Mouse (Mus musculus): Measurements from ENCODE around the gene Hoxa3. TPM values are rescaled to one million over a fixed set of nuclear protein-coding genes. Genes with fewer than 3 reads are reported as not detected.

The Hoxa3 gene
- polyA plus RNA-seq, 1 experiment from 2014 or later, result not detected

DNA sequence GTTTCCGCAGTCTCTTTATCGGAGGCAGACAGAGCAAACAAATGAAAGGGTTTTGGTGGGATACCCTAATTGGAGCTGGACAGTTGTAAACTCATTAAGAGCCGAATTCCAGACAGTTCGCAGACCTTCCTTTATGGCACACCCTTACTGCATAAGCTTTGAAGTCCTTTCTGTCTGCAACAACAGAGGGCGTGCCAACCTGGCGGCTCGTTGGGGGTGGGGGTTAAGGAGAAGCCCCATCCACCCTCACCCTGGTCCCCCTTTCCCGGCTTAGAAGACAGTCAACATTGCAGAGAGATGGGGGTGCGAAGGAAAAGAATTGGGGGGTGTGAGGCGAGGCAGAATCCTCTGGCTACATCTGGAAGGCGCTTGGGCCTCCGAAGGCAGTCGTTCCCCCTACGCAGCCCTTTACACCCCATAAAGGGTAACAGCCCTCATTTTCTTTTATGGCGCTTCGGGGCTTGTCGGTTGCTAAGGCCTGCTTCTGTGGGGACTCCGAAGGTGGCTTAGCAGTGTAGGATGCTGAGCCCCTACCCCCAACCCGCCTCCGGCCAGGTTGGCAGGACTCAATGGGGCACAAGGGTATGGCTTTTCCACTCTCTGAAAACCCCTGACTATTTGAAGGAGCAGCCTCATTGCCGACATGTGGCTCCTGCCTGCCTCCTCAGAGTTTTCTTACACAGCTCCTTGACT lies 9.0 kb upstream of the Hoxa3 start:
- H3K27me3 ChIP-seq (replicated peaks; ENCODE audit: control insufficient read depth, insufficient read depth, low read length), result peaks cover 100% of the 10 kb centered on the region
- no peaks in the 10 kb centered on the region for H3K36me3 ChIP-seq (ENCODE audit: control insufficient read depth, insufficient read depth, low read length)
- H3K9ac ChIP-seq (ENCODE audit: low read length), result no peak overlapping the region
- ATAC-seq, result 0 out of 2 replicates have a peak, but pooled peaks have one; percentile 15
- DNase-seq (ENCODE audit: low spot score), result no peak
- peak overlapping the region; percentile 68 for H3K4me2 ChIP-seq (ENCODE audit: low read length)
- no peak overlapping the region for H3K4me3 ChIP-seq (ENCODE audit: low read depth, low read length)
- peaks cover 6% of the 10 kb centered on the region for H3K4me1 ChIP-seq (ENCODE audit: control insufficient read depth, insufficient read depth, low read length)
- no peak overlapping the region for H3K27ac ChIP-seq (ENCODE audit: low read depth, low read length)
- H3K9me3 ChIP-seq (replicated peaks; ENCODE audit: control insufficient read depth, low read length), result no peaks in the 10 kb centered on the region
- 4% methylated on average over 21 of the region's 21 CpGs for WGBS

DNA sequence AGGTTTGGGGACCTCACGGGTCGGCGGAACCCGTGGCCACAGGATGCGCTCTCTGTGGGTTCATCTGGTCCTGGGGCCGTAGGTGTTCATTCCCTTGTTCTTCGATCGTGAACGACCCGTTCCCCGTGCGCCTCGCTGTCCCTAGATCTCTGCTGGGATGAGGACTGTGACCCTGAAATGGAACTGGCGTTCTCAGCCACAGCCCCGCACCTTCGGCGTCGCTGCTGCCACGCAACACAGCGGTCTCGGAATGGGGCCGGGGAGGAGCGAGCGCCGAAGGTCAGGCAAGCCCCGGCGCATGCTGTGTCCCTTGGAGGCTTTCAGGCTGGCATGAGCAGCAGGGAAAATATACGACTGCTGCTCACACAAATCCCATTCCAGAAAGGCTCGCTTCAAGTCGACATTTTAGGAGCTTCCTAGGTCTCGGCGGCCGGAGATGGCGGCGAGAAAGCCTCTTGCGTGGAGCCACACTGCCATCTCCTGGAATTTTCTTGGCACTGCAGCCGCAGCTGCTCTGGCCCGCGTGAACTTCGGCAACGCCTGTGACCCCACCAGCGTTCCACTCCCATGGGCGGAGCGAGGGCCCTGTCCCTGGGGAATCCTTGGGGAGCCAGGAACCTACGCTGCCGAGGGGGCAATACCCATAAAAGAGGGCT lies 8.3 kb upstream of the Hoxa3 start, which contains the start of gene Hoxa7:
TSS of gene Hoxa7 (minus strand) at position 518 of the 656 bp plus-strand sequence.
- Histone ChIP-seq H3K27me3 (replicated peaks; ENCODE audit: control insufficient read depth, insufficient read depth, low read length) (peaks cover 100% of the 10 kb centered on the region), H3K36me3 (ENCODE audit: control insufficient read depth, insufficient read depth, low read length) (no peaks in the 10 kb centered on the region), H3K27ac (ENCODE audit: low read depth, low read length) (no peak within 1 kb of the TSS), H3K4me3 (ENCODE audit: low read depth, low read length) (peak within 1 kb of the TSS; percentile 37), H3K4me1 (ENCODE audit: control insufficient read depth, insufficient read depth, low read length) (peaks cover 9% of the 10 kb centered on the region), H3K9me3 (replicated peaks; ENCODE audit: control insufficient read depth, low read length) (no peaks in the 10 kb centered on the region), H3K9ac (ENCODE audit: low read length) (peak within 1 kb of the TSS; percentile 41; the same call in 1 of the 2 replicates), H3K4me2 (ENCODE audit: low read length) (peak within 1 kb of the TSS; percentile 68)
- peak; percentile 64 for ATAC-seq
- DNase-seq (ENCODE audit: low spot score), result peak; percentile 87
- under 1% methylated on average over 46 of the region's 46 CpGs for WGBS

DNA sequence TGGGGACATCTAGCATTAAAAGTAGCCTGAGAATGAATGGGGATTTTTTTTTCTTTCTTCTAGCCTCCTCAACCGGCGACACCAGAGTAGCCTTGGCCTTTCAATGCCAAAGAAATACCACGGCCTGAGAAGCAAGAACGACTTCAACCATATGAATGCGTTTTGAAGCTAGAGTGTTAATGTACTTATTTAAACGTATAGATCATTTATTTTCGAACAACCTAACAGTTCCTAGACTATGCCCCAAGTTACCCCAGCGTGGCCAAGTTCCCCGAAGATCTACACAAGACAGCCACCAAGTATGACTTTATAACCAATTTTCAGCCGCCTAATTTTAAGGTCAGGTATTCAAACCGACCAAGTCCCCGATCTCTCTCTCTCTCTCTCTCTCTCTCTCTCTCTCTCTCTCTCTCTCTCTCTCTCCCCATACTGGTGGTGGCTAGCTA lies 7.8 kb upstream of the Hoxa3 start:
- Histone ChIP-seq H3K9ac (ENCODE audit: low read length) (no peak overlapping the region; the same call in 1 of the 2 replicates), H3K4me1 (ENCODE audit: control insufficient read depth, insufficient read depth, low read length) (peaks cover 9% of the 10 kb centered on the region), H3K27me3 (replicated peaks; ENCODE audit: control insufficient read depth, insufficient read depth, low read length) (peaks cover 100% of the 10 kb centered on the region), H3K4me3 (ENCODE audit: low read depth, low read length) (peak overlapping the region; percentile 37; the same call in 1 of the 2 replicates), H3K4me2 (ENCODE audit: low read length) (peak overlapping the region; percentile 68), H3K27ac (ENCODE audit: low read depth, low read length) (no peak overlapping the region), H3K36me3 (ENCODE audit: control insufficient read depth, insufficient read depth, low read length) (no peaks in the 10 kb centered on the region), H3K9me3 (replicated peaks; ENCODE audit: control insufficient read depth, low read length) (no peaks in the 10 kb centered on the region)
- 5% methylated on average over 12 of the region's 12 CpGs for WGBS
- ATAC-seq (no peak), DNase-seq (ENCODE audit: low spot score) (no peak)

DNA sequence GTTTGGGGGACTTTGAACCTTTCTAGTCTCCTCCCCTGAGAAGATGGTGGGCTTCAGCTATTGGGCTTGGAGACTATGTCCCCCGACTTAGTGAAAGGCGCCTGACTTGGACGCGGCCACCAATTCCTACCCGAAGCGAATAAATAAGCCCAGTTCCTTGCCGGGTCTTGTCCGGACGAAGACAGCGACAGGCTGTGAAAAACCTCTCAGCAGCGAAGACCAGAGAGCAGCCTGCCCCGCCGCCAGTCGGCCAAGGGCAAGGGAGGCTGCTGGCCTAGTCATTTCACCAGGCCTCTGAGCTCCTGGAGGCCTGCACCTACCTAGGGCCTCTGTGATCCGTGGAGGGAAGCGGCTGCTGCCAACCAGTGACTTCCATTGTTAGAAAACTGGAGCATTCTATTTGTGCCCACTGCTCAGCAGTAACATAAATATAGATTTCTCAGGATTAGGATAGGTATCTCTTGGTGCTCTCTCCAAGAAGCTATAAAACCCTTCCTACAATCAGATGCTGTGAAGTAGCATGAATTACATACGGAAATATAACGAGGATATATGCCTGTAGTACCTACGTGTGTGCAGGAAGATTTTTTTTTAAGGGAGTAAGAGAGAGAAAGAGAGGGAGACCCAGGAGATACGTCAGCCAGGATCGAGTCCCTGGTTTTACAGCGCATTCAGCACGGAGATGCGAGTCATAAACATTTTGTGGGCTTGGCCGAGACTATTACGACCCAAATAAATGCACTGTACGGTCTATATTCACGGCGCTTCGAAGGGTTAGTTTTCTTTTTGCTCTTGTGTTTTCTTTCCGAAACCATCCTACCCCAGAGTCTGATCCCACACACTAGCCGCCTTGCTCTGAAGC lies 7.1 kb upstream of the Hoxa3 start:
- H3K9me3 ChIP-seq (replicated peaks; ENCODE audit: control insufficient read depth, low read length), result no peaks in the 10 kb centered on the region
- no peak overlapping the region for H3K4me2 ChIP-seq (ENCODE audit: low read length)
- H3K4me1 ChIP-seq (ENCODE audit: control insufficient read depth, insufficient read depth, low read length), result peaks cover 9% of the 10 kb centered on the region
- no peak overlapping the region for H3K27ac ChIP-seq (ENCODE audit: low read depth, low read length)
- no peak overlapping the region for H3K4me3 ChIP-seq (ENCODE audit: low read depth, low read length)
- H3K9ac ChIP-seq (ENCODE audit: low read length), result no peak overlapping the region
- DNase-seq (ENCODE audit: low spot score), result no peak
- H3K36me3 ChIP-seq (ENCODE audit: control insufficient read depth, insufficient read depth, low read length), result no peaks in the 10 kb centered on the region
- no peak for ATAC-seq
- WGBS, result 9% methylated on average over 32 of the region's 32 CpGs
- peaks cover 100% of the 10 kb centered on the region for H3K27me3 ChIP-seq (replicated peaks; ENCODE audit: control insufficient read depth, insufficient read depth, low read length)

DNA sequence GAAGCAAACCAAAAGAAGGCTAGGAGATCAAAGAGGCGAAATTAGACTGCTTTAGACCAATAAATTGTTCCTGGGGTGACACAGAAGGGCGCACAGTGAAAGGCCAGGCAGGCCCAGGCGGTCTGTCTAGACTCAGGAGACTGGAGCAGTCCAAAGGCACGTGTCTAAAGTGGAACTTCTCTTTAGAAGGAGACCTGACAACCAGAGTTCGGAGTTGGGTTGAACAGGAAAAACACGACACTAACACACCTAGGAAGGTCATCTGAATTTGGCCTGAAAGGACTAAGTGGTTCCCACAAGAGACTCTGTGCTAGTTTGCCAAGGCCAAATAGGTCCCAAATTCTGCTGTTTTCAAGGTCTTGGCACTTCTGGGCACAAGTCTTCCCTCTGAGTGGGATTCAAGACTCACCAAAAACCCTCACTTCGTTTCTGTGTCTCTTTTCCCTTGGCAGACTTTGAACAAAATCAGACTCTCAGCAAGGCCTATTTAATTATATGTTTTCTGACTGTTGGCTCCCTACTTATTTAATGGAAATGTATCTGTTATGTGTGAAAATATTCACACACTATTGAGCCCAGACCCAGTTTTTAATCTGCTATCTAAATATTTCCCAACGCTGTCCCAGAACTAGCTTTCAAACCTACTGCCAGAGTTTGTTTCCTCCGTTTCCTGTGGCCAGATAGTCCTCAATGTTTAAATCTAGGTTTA lies 6.3 kb upstream of the Hoxa3 start:
- 16% methylated on average over 9 of the region's 9 CpGs for WGBS
- H3K4me1 ChIP-seq (ENCODE audit: control insufficient read depth, insufficient read depth, low read length), result peaks cover 9% of the 10 kb centered on the region
- no peak overlapping the region for H3K4me3 ChIP-seq (ENCODE audit: low read depth, low read length)
- H3K36me3 ChIP-seq (ENCODE audit: control insufficient read depth, insufficient read depth, low read length), result no peaks in the 10 kb centered on the region
- no peak overlapping the region for H3K9ac ChIP-seq (ENCODE audit: low read length)
- ATAC-seq (no peak), DNase-seq (ENCODE audit: low spot score) (no peak)
- no peaks in the 10 kb centered on the region for H3K9me3 ChIP-seq (replicated peaks; ENCODE audit: control insufficient read depth, low read length)
- no peak overlapping the region for H3K27ac ChIP-seq (ENCODE audit: low read depth, low read length)
- no peak overlapping the region for H3K4me2 ChIP-seq (ENCODE audit: low read length)
- H3K27me3 ChIP-seq (replicated peaks; ENCODE audit: control insufficient read depth, insufficient read depth, low read length), result peaks cover 100% of the 10 kb centered on the region

DNA sequence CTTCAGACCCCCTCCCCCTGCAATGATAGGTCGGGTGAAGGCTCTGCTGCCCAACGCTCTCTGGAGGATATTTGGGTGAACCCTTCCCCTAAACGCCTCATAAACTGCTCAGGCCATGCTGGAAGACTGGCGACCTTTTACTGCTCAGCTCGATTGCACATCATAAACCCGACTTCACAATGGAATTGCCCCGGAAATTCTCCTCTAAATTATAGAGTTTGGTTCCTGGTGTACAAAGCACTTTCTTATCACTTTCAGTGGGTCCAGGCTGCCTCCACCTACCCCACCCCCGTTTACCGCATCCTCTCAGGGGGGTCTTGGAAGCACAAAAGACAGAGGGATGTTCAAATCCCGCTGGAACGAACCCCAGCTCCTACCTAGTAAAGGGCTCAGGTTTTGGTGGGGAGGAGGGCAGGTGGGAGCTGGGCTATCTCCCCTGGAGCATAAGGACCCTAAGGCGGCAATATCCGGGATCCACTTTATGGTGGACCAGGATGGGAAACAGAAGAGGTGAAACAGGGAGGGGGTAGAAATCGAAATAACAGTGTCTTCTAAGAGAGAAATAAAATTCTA lies 5.6 kb upstream of the Hoxa3 start:
- ATAC-seq (no peak), DNase-seq (ENCODE audit: low spot score) (no peak)
- peaks cover 100% of the 10 kb centered on the region for H3K27me3 ChIP-seq (replicated peaks; ENCODE audit: control insufficient read depth, insufficient read depth, low read length)
- H3K4me3 ChIP-seq (ENCODE audit: low read depth, low read length), result no peak overlapping the region
- H3K4me2 ChIP-seq (ENCODE audit: low read length), result no peak overlapping the region
- H3K36me3 ChIP-seq (ENCODE audit: control insufficient read depth, insufficient read depth, low read length), result no peaks in the 10 kb centered on the region
- H3K9me3 ChIP-seq (replicated peaks; ENCODE audit: control insufficient read depth, low read length), result no peaks in the 10 kb centered on the region
- H3K9ac ChIP-seq (ENCODE audit: low read length), result no peak overlapping the region
- no peak overlapping the region for H3K27ac ChIP-seq (ENCODE audit: low read depth, low read length)
- 6% methylated on average over 14 of the region's 14 CpGs for WGBS
- H3K4me1 ChIP-seq (ENCODE audit: control insufficient read depth, insufficient read depth, low read length), result peaks cover 9% of the 10 kb centered on the region

DNA sequence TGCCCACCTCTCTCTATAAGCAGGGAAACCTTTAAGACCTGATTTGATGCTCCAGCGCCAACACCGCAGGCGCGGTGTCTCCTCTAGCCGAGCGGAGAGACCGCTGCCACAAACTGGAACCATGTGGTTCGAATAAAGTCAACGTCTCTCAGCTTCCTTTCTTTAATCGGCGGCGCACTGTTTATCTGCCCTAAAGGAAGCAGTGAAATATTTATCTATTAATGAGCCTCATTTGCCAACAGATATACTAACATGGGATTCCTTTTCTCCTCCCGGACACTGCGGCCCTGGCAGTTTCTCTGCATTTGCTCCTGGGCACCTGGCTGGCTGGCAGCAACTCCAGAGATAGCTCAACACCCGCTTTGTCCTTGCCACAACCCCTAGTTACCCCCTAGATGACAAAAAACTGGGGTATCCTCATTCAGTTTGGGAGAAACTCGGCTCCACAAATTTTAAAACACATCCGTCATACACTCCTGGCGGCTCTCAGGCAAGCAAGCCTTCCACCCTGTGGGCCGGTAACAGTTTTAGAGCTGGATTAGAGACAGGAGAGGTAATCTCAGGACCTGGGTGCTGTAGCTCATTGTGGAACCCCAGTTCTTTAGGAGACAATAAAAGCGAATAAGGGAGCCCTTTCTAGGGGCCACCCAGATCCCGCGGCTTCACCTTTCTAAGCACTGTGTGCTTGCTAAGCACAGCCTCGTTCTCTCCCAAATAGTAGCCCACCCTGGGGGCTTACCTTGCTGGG lies 4.9 kb upstream of the Hoxa3 start:
- Histone ChIP-seq H3K36me3 (ENCODE audit: control insufficient read depth, insufficient read depth, low read length) (no peaks in the 10 kb centered on the region), H3K4me1 (ENCODE audit: control insufficient read depth, insufficient read depth, low read length) (peaks cover 9% of the 10 kb centered on the region), H3K9me3 (replicated peaks; ENCODE audit: control insufficient read depth, low read length) (no peaks in the 10 kb centered on the region), H3K4me3 (ENCODE audit: low read depth, low read length) (no peak overlapping the region), H3K27ac (ENCODE audit: low read depth, low read length) (no peak overlapping the region), H3K4me2 (ENCODE audit: low read length) (no peak overlapping the region), H3K27me3 (replicated peaks; ENCODE audit: control insufficient read depth, insufficient read depth, low read length) (peaks cover 100% of the 10 kb centered on the region), H3K9ac (ENCODE audit: low read length) (no peak overlapping the region)
- no peak for ATAC-seq
- no peak for DNase-seq (ENCODE audit: low spot score)
- WGBS, result 2% methylated on average over 23 of the region's 23 CpGs

DNA sequence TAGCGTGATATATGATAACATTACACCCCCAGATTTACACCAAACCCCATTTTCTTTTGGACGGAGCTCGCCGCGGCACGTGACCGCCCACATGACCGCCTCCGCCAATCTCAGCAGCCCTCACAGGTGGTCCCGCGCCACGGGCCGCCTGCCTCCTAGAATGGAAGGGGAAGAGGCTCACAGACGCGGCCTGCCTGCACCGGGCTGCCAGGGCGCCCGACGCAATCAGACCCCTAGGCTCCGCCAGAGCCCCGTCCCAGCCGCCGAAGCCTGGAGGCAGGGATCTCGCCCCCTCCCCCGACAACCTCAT lies 4.3 kb upstream of the Hoxa3 start:
- DNase-seq (ENCODE audit: low spot score) (no peak), ATAC-seq (peak; percentile 57)
- Histone ChIP-seq H3K4me3 (ENCODE audit: low read depth, low read length) (peak overlapping the region; percentile 15), H3K9me3 (replicated peaks; ENCODE audit: control insufficient read depth, low read length) (no peaks in the 10 kb centered on the region), H3K4me2 (ENCODE audit: low read length) (peak overlapping the region; percentile 45), H3K4me1 (ENCODE audit: control insufficient read depth, insufficient read depth, low read length) (peaks cover 9% of the 10 kb centered on the region), H3K27ac (ENCODE audit: low read depth, low read length) (no peak overlapping the region), H3K27me3 (replicated peaks; ENCODE audit: control insufficient read depth, insufficient read depth, low read length) (peaks cover 100% of the 10 kb centered on the region), H3K9ac (ENCODE audit: low read length) (no peak overlapping the region), H3K36me3 (ENCODE audit: control insufficient read depth, insufficient read depth, low read length) (no peaks in the 10 kb centered on the region)
- under 1% methylated on average over 24 of the region's 25 CpGs for WGBS

All from forebrain, embryonic 14.5 days (tissue).